Mouse (Mus musculus) lung, adult 2 months (tissue): Measurements from ENCODE around the gene Dnmt3l. TPM values are rescaled to one million over a fixed set of nuclear protein-coding genes. Genes with fewer than 3 reads are reported as not detected.
"Not testable (repeated sequence)": the region's sequence is repeated elsewhere in the genome, so short reads cannot be mapped to it uniquely, and the experiment has no call there.

ENCODE experiments used
- DNase-seq: peaks from one replicate; pipeline ENCODE4 v3.0.0; 2022
- H3K4me1 ChIP-seq: fragments of 200-500 bp; 2 replicates; pipeline ENCODE4 v1.6.1; 2011; ENCODE audit warnings: low read length; ENCODE audit not compliant: control insufficient read depth, insufficient read depth
- H3K4me3 ChIP-seq: fragments of 200-500 bp; replicated peaks from 2 replicates; pipeline ENCODE3; 2011; ENCODE audit warnings: low read depth, mild to moderate bottlenecking, control low read depth, low read length; ENCODE audit errors: extremely low read depth
- CTCF ChIP-seq: fragments of 200-500 bp; IDR thresholded peaks from 2 replicates; pipeline ENCODE4 v1.5.1; 2011; ENCODE audit warnings: mild to moderate bottlenecking, low read length, control low read depth; ENCODE audit not compliant: insufficient read depth
- POLR2A ChIP-seq: fragments of 200-500 bp; IDR thresholded peaks from 2 replicates; pipeline ENCODE4 v1.6.1; 2011; ENCODE audit warnings: low read depth, mild to moderate bottlenecking, control low read depth, low read length, borderline replicate concordance; ENCODE audit errors: extremely low read depth
- WGBS: fragments of 180-500 bp; shearing (Covaris S2); methylation state at CpG from one replicate; pipeline ENCODE4 v1.1.7; 2018; 5-methylcytosine and 5-hydroxymethylcytosine counted together
- polyA plus RNA-seq: library from polyadenylated mRNA; depleted of rRNA; stranded (reverse); fragments of >200 nt; gene quantifications from 2 replicates; pipeline ENCODE4 v1.2.3, GENCODE M21; 2012; rRNA removed

The Dnmt3l gene
- polyA plus RNA-seq, 1 experiment, result 0.64 TPM

- no peak for DNase-seq
- H3K4me1 ChIP-seq, result no peaks in the 10 kb centered on the region
- no peak overlapping the region for H3K4me3 ChIP-seq
- no peak for TF ChIP-seq POLR2A
Measured at GRCm38 (mm10) chr10:78095221-78095620, 53.5 kb downstream of the Dnmt3l start.

- H3K4me1 ChIP-seq, result no peaks in the 10 kb centered on the region
- TF ChIP-seq POLR2A (no peak), CTCF (no peak)
- DNase-seq, result no peak
- WGBS, result 60% methylated on average over 5 of the region's 5 CpGs
- no peak overlapping the region for H3K4me3 ChIP-seq
Measured at GRCm38 (mm10) chr10:78095954-78096931, 54.5 kb downstream of the Dnmt3l start.

GRCm38 (mm10) chr10:78099860-78100259 is 58.1 kb downstream of the Dnmt3l start:
- not testable (repeated sequence) for H3K4me1 ChIP-seq, DNase-seq, H3K4me3 ChIP-seq

- TF ChIP-seq POLR2A, result no peak
- TF ChIP-seq CTCF, result no peak
- H3K4me3 ChIP-seq, result no peak overlapping the region
- 20% methylated on average over 16 of the region's 16 CpGs for WGBS
- peaks cover 3% of the 10 kb centered on the region; the same call in 1 of the 2 replicates for H3K4me1 ChIP-seq
- DNase-seq, result no peak
Measured at GRCm38 (mm10) chr10:78100989-78101780, 59.4 kb downstream of the Dnmt3l start.

- no peak for DNase-seq
- Histone ChIP-seq H3K4me1 (peaks cover 3% of the 10 kb centered on the region; the same call in 1 of the 2 replicates), H3K4me3 (no peak overlapping the region)
- TF ChIP-seq POLR2A (no peak), CTCF (no peak)
- 53% methylated on average over 11 of the region's 11 CpGs for WGBS
Measured at GRCm38 (mm10) chr10:78104555-78105490, 63.1 kb downstream of the Dnmt3l start.

- TF ChIP-seq CTCF, result no peak
- TF ChIP-seq POLR2A, result no peak
- Histone ChIP-seq H3K4me3 (peak overlapping the region; percentile 14), H3K4me1 (peaks cover 3% of the 10 kb centered on the region; the same call in 1 of the 2 replicates)
- no peak for DNase-seq
- WGBS, result 61% methylated on average over 12 of the region's 12 CpGs
Measured at GRCm38 (mm10) chr10:78105548-78105947, 63.8 kb downstream of the Dnmt3l start.

Other genes starting within 250 kb of the Dnmt3l start
- gene Gm9639, start 246.9 kb upstream of the Dnmt3l start, polyA plus RNA-seq, result not detected in 2 replicates
- gene Gm19668, start 242.8 kb upstream of the Dnmt3l start, polyA plus RNA-seq, result not detected in 2 replicates
- not detected in 2 replicates for gene Gm9507, start 230.1 kb upstream of the Dnmt3l start, polyA plus RNA-seq
- gene Gm2696, start 227.3 kb upstream of the Dnmt3l start, polyA plus RNA-seq, result not detected in 2 replicates
- gene Krtap10-4, start 214.9 kb upstream of the Dnmt3l start, polyA plus RNA-seq, result not detected in 2 replicates
- gene Krtap10-10, start 206.0 kb upstream of the Dnmt3l start, polyA plus RNA-seq, result not detected in 2 replicates
- not detected in 2 replicates for gene Gm36176, start 195.1 kb upstream of the Dnmt3l start, polyA plus RNA-seq
- not detected in 2 replicates for gene Gm10318, start 189.1 kb upstream of the Dnmt3l start, polyA plus RNA-seq
- gene Gm3285, start 180.0 kb upstream of the Dnmt3l start, polyA plus RNA-seq, result not detected in 2 replicates
- gene Lrrc3, start 139.4 kb upstream of the Dnmt3l start, polyA plus RNA-seq, result 0.77 and 0.93 TPM in 2 replicates
- 2.2 and 3.9 TPM in 2 replicates for gene Trpm2, start 71.4 kb upstream of the Dnmt3l start, polyA plus RNA-seq
- gene 1810043G02Rik, start 63.4 kb upstream of the Dnmt3l start, polyA plus RNA-seq, result 46.6 and 46.9 TPM in 2 replicates
- gene Pfkl, start 31.9 kb upstream of the Dnmt3l start, polyA plus RNA-seq, result 55.8 and 70.0 TPM in 2 replicates
- gene Aire, start 1.7 kb downstream of the Dnmt3l start, polyA plus RNA-seq, result 0.09 and 0.16 TPM in 2 replicates
- 17.5 and 17.6 TPM in 2 replicates for gene Icosl, start 27.4 kb downstream of the Dnmt3l start, polyA plus RNA-seq
- 105 and 113 TPM in 2 replicates for gene D10Jhu81e, start 127.8 kb downstream of the Dnmt3l start, polyA plus RNA-seq
- gene Pwp2, start 143.2 kb downstream of the Dnmt3l start, polyA plus RNA-seq, result 6.7 and 8.7 TPM in 2 replicates
- 45.4 and 50.0 TPM in 2 replicates for gene Trappc10, start 202.7 kb downstream of the Dnmt3l start, polyA plus RNA-seq